Mouse (Mus musculus): ENCODE measurements around the gene Arhgap22. TPM values are rescaled to one million over a fixed set of nuclear protein-coding genes. Genes with fewer than 3 reads are reported as not detected.

The Arhgap22 gene
- total and polyA plus RNA-seq, 3 experiments = 0.17 to 0.39 (median 0.29) TPM

GRCm38 (mm10) chr14:33216343-33217208 lies 2.8 kb downstream of the Arhgap22 start:
- Histone ChIP-seq H3K4me2 (ENCODE audit: insufficient read depth, low read depth, poor library complexity, severe bottlenecking) (peak overlapping the region; percentile 9), H3K36me3 (replicated peaks in 1 of 2; ENCODE audit: control insufficient read depth in 1 of 2, insufficient read depth in 1 of 2, low read length in 1 of 2) (no peaks in the 10 kb centered on the region), H3K4me1 (ENCODE audit: control insufficient read depth in 1 of 2, insufficient read depth in 2 of 2) (peaks cover 28 to 52% of the 10 kb centered on the region in 2 experiments), H3K79me2 (replicated peaks; ENCODE audit: control insufficient read depth, extremely low read depth, insufficient read depth, poor library complexity, severe bottlenecking) (no peaks in the 10 kb centered on the region), H3K9me3 (replicated peaks; ENCODE audit: low read length) (peaks cover 10% of the 10 kb centered on the region), H3K27me3 (replicated peaks) (peaks cover 48% of the 10 kb centered on the region), H3K4me3 (replicated peaks in 1 of 3; ENCODE audit: low read depth in 2 of 3, low read length in 2 of 3, poor library complexity in 1 of 3) (no peak overlapping the region), H3K27ac (ENCODE audit: insufficient read depth, low read depth) (no peak overlapping the region), H3K9ac (ENCODE audit: insufficient read depth, low read depth) (no peak overlapping the region)
- TF ChIP-seq EP300 (IDR thresholded peaks at IDR 0.05; ENCODE audit: low read length) = peak; percentile 95
- peak; percentile 34; the same call in 1 of the 2 replicates for TF ChIP-seq JUN (IDR thresholded peaks at IDR 0.05; ENCODE audit: insufficient read depth, low read depth, low read length)
- TF ChIP-seq ZKSCAN1 (IDR thresholded peaks at IDR 0.05; ENCODE audit: borderline replicate concordance, low read depth, low read length) = no peak
- peak; percentile 35 for TF ChIP-seq ETS1 (conservative IDR thresholded peaks at IDR 0.05; ENCODE audit: low read depth, low read length)
- TF ChIP-seq BHLHE40 (IDR thresholded peaks at IDR 0.05; ENCODE audit: low read depth, low read length) = peak; percentile 46; the same call in 1 of the 2 replicates
- TF ChIP-seq MEF2A (IDR thresholded peaks at IDR 0.05; ENCODE audit: borderline replicate concordance, low read depth, low read length) = peak; percentile 91
- peak; percentile 73; the same call in 1 of the 2 replicates for TF ChIP-seq UBTF (IDR thresholded peaks at IDR 0.05; ENCODE audit: low read depth, low read length)
- peak; percentile 94 for TF ChIP-seq TBP (conservative IDR thresholded peaks at IDR 0.05; ENCODE audit: low read depth, low read length)
- TF ChIP-seq KAT2A (IDR thresholded peaks at IDR 0.05; ENCODE audit: insufficient replicate concordance, low read length) = no peak
- no peak for TF ChIP-seq TCF12 (IDR thresholded peaks at IDR 0.05; ENCODE audit: low read depth, low read length)
- peak; percentile 71; the same call in 1 of the 2 replicates for TF ChIP-seq RCOR1 (conservative IDR thresholded peaks at IDR 0.05; ENCODE audit: low read depth, low read length)
- no peak for TF ChIP-seq MAZ (IDR thresholded peaks at IDR 0.05; ENCODE audit: low read depth, low read length)
- peak; percentile 89 for TF ChIP-seq IRF4 (IDR thresholded peaks at IDR 0.05; ENCODE audit: low read depth, low read length)
- dilution Hi-C loops (cut with MboI; ENCODE audit: extremely low pct_ligation_motif_present, extremely low pct_unique_long_range_greater_than_20kb, low sequenced_read_pairs) = no loop called here
- peak; percentile 88 for DNase-seq (ENCODE audit: extremely low read depth)
- in situ Hi-C loops (cut with MboI; ENCODE audit: low pct_ligation_motif_present, low pct_unique_long_range_greater_than_20kb, low sequenced_read_pairs) = loop anchor here (5.0 to 10.0 kb wide), 2 partner anchors 36 to 148 kb away; no protein-coding TSS in a partner anchor

- Histone ChIP-seq H3K36me3 (replicated peaks in 1 of 2; ENCODE audit: control insufficient read depth in 1 of 2, insufficient read depth in 1 of 2, low read length in 1 of 2) (no peaks in the 10 kb centered on the region), H3K27ac (ENCODE audit: insufficient read depth, low read depth) (no peak overlapping the region), H3K9ac (ENCODE audit: insufficient read depth, low read depth) (no peak overlapping the region), H3K4me2 (ENCODE audit: insufficient read depth, low read depth, poor library complexity, severe bottlenecking) (no peak overlapping the region), H3K4me3 (replicated peaks in 1 of 3; ENCODE audit: low read depth in 2 of 3, low read length in 2 of 3, poor library complexity in 1 of 3) (no peak overlapping the region), H3K9me3 (replicated peaks; ENCODE audit: low read length) (no peaks in the 10 kb centered on the region), H3K27me3 (replicated peaks) (peaks cover 8% of the 10 kb centered on the region), H3K79me2 (replicated peaks; ENCODE audit: control insufficient read depth, extremely low read depth, insufficient read depth, poor library complexity, severe bottlenecking) (no peaks in the 10 kb centered on the region), H3K4me1 (ENCODE audit: control insufficient read depth in 1 of 2, insufficient read depth in 2 of 2) (peaks cover 7 to 11% of the 10 kb centered on the region in 2 experiments)
- dilution Hi-C loops (cut with MboI; ENCODE audit: extremely low pct_ligation_motif_present, extremely low pct_unique_long_range_greater_than_20kb, low sequenced_read_pairs) = no loop called here
- no peak for DNase-seq (ENCODE audit: extremely low read depth)
- TF ChIP-seq MAFK (IDR thresholded peaks at IDR 0.05; ENCODE audit: insufficient replicate concordance, low read length) (no peak), ZNF384 (IDR thresholded peaks at IDR 0.05; ENCODE audit: low read depth, low read length) (peak; percentile 91), MEF2A (IDR thresholded peaks at IDR 0.05; ENCODE audit: borderline replicate concordance, low read depth, low read length) (no peak), IRF4 (IDR thresholded peaks at IDR 0.05; ENCODE audit: low read depth, low read length) (no peak), JUND (conservative IDR thresholded peaks at IDR 0.05; ENCODE audit: low read depth, low read length) (peak; percentile 38; the same call in 1 of the 2 replicates), TCF12 (IDR thresholded peaks at IDR 0.05; ENCODE audit: low read depth, low read length) (no peak), GABPA (IDR thresholded peaks at IDR 0.05; ENCODE audit: insufficient replicate concordance, low read depth, low read length) (no peak), CTCF (conservative IDR thresholded peaks at IDR 0.05 in 1 of 2, IDR thresholded peaks at IDR 0.05 in 1 of 2; ENCODE audit: low read depth in 2 of 2, low read length in 2 of 2) (no peak), KAT2A (IDR thresholded peaks at IDR 0.05; ENCODE audit: insufficient replicate concordance, low read length) (no peak), USF1 (IDR thresholded peaks at IDR 0.05; ENCODE audit: low read depth, low read length) (no peak), USF2 (conservative IDR thresholded peaks at IDR 0.05; ENCODE audit: low read depth, low read length) (no peak), ELF1 (IDR thresholded peaks at IDR 0.05; ENCODE audit: low read depth, low read length) (no peak), JUN (IDR thresholded peaks at IDR 0.05; ENCODE audit: insufficient read depth, low read depth, low read length) (peak; percentile 53), NRF1 (IDR thresholded peaks at IDR 0.05; ENCODE audit: low read depth, low read length) (no peak), HCFC1 (IDR thresholded peaks at IDR 0.05; ENCODE audit: low read depth, low read length) (no peak), TBP (conservative IDR thresholded peaks at IDR 0.05; ENCODE audit: low read depth, low read length) (no peak), ZMIZ1 (IDR thresholded peaks at IDR 0.05; ENCODE audit: low read depth, low read length) (no peak), POLR2A (IDR thresholded peaks at IDR 0.05; ENCODE audit: low read depth, low read length) (no peak)
- in situ Hi-C loops (cut with MboI; ENCODE audit: low pct_ligation_motif_present, low pct_unique_long_range_greater_than_20kb, low sequenced_read_pairs) = no loop called here
These were observed 11.4 kb downstream of the Arhgap22 start for GRCm38 (mm10) chr14:33225235-33225634.

Measured in CH12.LX (cell line).